Mouse (Mus musculus) MEL (cell line): ENCODE measurements around the gene Tnfrsf1a.

Source experiments
- CTCF ChIP-seq, 3 experiments: IDR thresholded peaks in 2 of 3; conservative IDR thresholded peaks in 1 of 3; 2 replicates each; pipeline ENCODE4 v1.5.1; 2011 to 2012; ENCODE audit warnings: low read length in 3 of 3, low read depth in 2 of 3, mild to moderate bottlenecking in 2 of 3, improper control_type of control experiment in 1 of 3, inconsistent platforms in 1 of 3, mixed read lengths in 1 of 3, moderate library complexity in 1 of 3; ENCODE audit not compliant: control insufficient read depth in 1 of 3, insufficient read depth in 1 of 3, poor library complexity in 1 of 3, severe bottlenecking in 1 of 3
- E2F4 ChIP-seq: IDR thresholded peaks from 2 replicates; pipeline ENCODE4 v1.6.1; 2011; ENCODE audit warnings: low read depth, low read length, improper control_type of control experiment, borderline replicate concordance
- GABPA ChIP-seq: IDR thresholded peaks from 2 replicates; pipeline ENCODE4 v1.6.1; 2012; ENCODE audit warnings: low read depth, mild to moderate bottlenecking, inconsistent platforms, low read length, improper control_type of control experiment, moderate library complexity
- HCFC1 ChIP-seq: IDR thresholded peaks from 2 replicates; pipeline ENCODE4 v1.6.1; 2012; ENCODE audit warnings: low read depth, mild to moderate bottlenecking, inconsistent platforms, low read length, improper control_type of control experiment, moderate library complexity
- MAX ChIP-seq: IDR thresholded peaks from 2 replicates; pipeline ENCODE4 v1.6.1; 2011; ENCODE audit warnings: low read length, improper control_type of control experiment
- POLR2A ChIP-seq, 2 experiments: IDR thresholded peaks; 2 replicates each; pipeline ENCODE4 v1.6.1; 2011 to 2012; ENCODE audit warnings: low read length in 2 of 2, mild to moderate bottlenecking in 2 of 2, control low read depth in 1 of 2, improper control_type of control experiment in 1 of 2, low read depth in 1 of 2, moderate library complexity in 1 of 2; ENCODE audit not compliant: control insufficient read depth in 1 of 2, insufficient read depth in 1 of 2, poor library complexity in 1 of 2
- TCF12 ChIP-seq: IDR thresholded peaks from 2 replicates; pipeline ENCODE4 v1.6.1; 2014; ENCODE audit warnings: low read depth, mild to moderate bottlenecking, inconsistent platforms, low read length, improper control_type of control experiment, moderate library complexity

GRCm38 (mm10) chr6:125305465-125305864, 43.7 kb upstream of the Tnfrsf1a start:
- no peak for TF ChIP-seq POLR2A (IDR thresholded peaks at IDR 0.05; ENCODE audit: control insufficient read depth in 1 of 2, insufficient read depth in 1 of 2, low read depth in 1 of 2, low read length in 2 of 2, poor library complexity in 1 of 2)
- no peak for TF ChIP-seq MAX
- no peak for TF ChIP-seq CTCF (IDR thresholded peaks at IDR 0.05 in 2 of 3, conservative IDR thresholded peaks at IDR 0.05 in 1 of 3; ENCODE audit: control insufficient read depth in 1 of 3, insufficient read depth in 1 of 3, low read depth in 2 of 3, low read length in 3 of 3, poor library complexity in 1 of 3, severe bottlenecking in 1 of 3)
- no peak for TF ChIP-seq HCFC1
- TF ChIP-seq TCF12, result no peak
- TF ChIP-seq GABPA, result no peak
- no peak for TF ChIP-seq E2F4
